In the genomic region with DNA sequence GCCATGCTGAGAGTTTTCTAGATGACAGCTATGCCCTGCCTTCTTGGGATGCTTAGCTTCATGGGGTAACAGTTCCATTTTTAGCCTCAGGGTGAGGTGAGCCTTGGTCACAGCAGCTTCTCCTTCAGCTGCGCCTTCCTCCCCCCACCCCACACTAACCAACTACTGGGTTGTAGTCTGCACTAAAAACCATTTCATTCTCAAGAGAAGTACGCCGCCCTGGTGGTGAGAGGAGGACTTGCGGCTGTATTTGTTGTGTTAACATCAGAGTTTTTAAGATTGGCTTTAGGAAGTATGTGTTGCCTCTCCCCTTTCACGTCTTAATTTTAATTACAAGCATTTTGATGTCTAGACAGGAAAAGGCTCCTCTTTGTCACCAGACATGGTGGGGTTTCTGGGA, we compare ENCODE assay signal across 8 mouse cellular contexts. TPM values are rescaled to one million over a fixed set of nuclear protein-coding genes. Genes with fewer than 3 reads are reported as not detected.
DNase-seq lines count a peak whose midpoint lies in the region; ATAC-seq and TF ChIP-seq lines count a peak whose summit lies in the region.

No protein-coding gene starts in this region.

- no peak overlapping the region for H3K4me2 ChIP-seq in intestine, postnatal 0 days (replicated peaks; ENCODE audit: low read depth)
- H3K4me2 ChIP-seq in intestine, embryonic 16.5 days (ENCODE audit: low read depth, low read length), result no peak overlapping the region
- no peak overlapping the region for H3K4me2 ChIP-seq in kidney, embryonic 16.5 days (replicated peaks; ENCODE audit: low read depth, low read length)

- peak; percentile 80 for TF ChIP-seq CTCF in intestine, postnatal 0 days (IDR thresholded peaks at IDR 0.05; ENCODE audit: low read depth)
- peak; percentile 90 for TF ChIP-seq CTCF in E14TG2a.4 (conservative IDR thresholded peaks at IDR 0.05; ENCODE audit: low read length)
- TF ChIP-seq CTCF in brain, embryonic 14.5 days (IDR thresholded peaks at IDR 0.05; ENCODE audit: borderline replicate concordance, extremely low read depth, insufficient read depth, insufficient read length), result peak; percentile 57; the same call in 1 of the 2 replicates

- H3K27ac ChIP-seq in intestine, postnatal 0 days (ENCODE audit: low read depth, low read length), result no peak overlapping the region
- no peak overlapping the region for H3K27ac ChIP-seq in intestine, embryonic 16.5 days (ENCODE audit: low read length)
- H3K27ac ChIP-seq in kidney, embryonic 16.5 days (ENCODE audit: low read length), result 0 out of 2 replicates have a peak overlapping the region, but pooled peaks have one; percentile 86

- H3K27me3 ChIP-seq in intestine, postnatal 0 days (replicated peaks; ENCODE audit: control insufficient read depth, insufficient read depth, low read length), result no peaks in the 10 kb centered on the region
- H3K27me3 ChIP-seq in intestine, embryonic 16.5 days (replicated peaks; ENCODE audit: control insufficient read depth, insufficient read depth, low read length), result no peaks in the 10 kb centered on the region
- H3K27me3 ChIP-seq in E14TG2a.4 (ENCODE audit: insufficient read depth, low read length), result no peaks in the 10 kb centered on the region
- H3K27me3 ChIP-seq in kidney, embryonic 16.5 days (ENCODE audit: insufficient read depth, low read length), result no peaks in the 10 kb centered on the region

- ATAC-seq in intestine, postnatal 0 days, result no peak
- ATAC-seq in intestine, embryonic 16.5 days, result no peak
- ATAC-seq in kidney, embryonic 16.5 days (ENCODE audit: low FRiP score, low TSS enrichment), result no peak
- no peak for ATAC-seq in activated CD4-positive, CD25-positive, alpha-beta regulatory T cell, adult 4 months

- 74% methylated on average over 5 of the region's 5 CpGs for WGBS in intestine, postnatal 0 days
- WGBS in intestine, embryonic 16.5 days, result 70% methylated on average over 5 of the region's 5 CpGs
- WGBS in kidney, embryonic 16.5 days, result 72% methylated on average over 5 of the region's 5 CpGs

- no peak for TF ChIP-seq POLR2A in brain, embryonic 14.5 days (IDR thresholded peaks at IDR 0.05; ENCODE audit: borderline replicate concordance, extremely low read depth, insufficient read depth, insufficient read length, poor library complexity, severe bottlenecking)

- DNase-seq in brain, embryonic 14.5 days (ENCODE audit: low read depth), result no peak
- peak; percentile 55 for DNase-seq in retina, postnatal 1 day
- DNase-seq in right cerebral cortex, adult 18-20 months, result no peak

- H3K4me1 ChIP-seq in intestine, postnatal 0 days (replicated peaks; ENCODE audit: control insufficient read depth, insufficient read depth, low read length), result no peaks in the 10 kb centered on the region
- peaks cover 13% of the 10 kb centered on the region for H3K4me1 ChIP-seq in intestine, embryonic 16.5 days (ENCODE audit: control insufficient read depth, insufficient read depth, low read length)
- peaks cover 74% of the 10 kb centered on the region for H3K4me1 ChIP-seq in E14TG2a.4 (replicated peaks; ENCODE audit: low read depth, low read length)
- H3K4me1 ChIP-seq in kidney, embryonic 16.5 days (ENCODE audit: insufficient read depth, low read length), result peaks cover 53% of the 10 kb centered on the region

- no peak overlapping the region for H3K9ac ChIP-seq in intestine, postnatal 0 days (ENCODE audit: low read depth, low read length)
- H3K9ac ChIP-seq in intestine, embryonic 16.5 days (ENCODE audit: low read depth, low read length), result no peak overlapping the region
- no peak overlapping the region for H3K9ac ChIP-seq in kidney, embryonic 16.5 days (replicated peaks; ENCODE audit: low read length)

- H3K4me3 ChIP-seq in intestine, postnatal 0 days (ENCODE audit: low read depth, low read length), result no peak overlapping the region
- no peak overlapping the region for H3K4me3 ChIP-seq in intestine, embryonic 16.5 days (ENCODE audit: low read length)
- no peak overlapping the region for H3K4me3 ChIP-seq in E14TG2a.4 (replicated peaks; ENCODE audit: low read length)
- H3K4me3 ChIP-seq in kidney, embryonic 16.5 days (ENCODE audit: low read length), result no peak overlapping the region

- H3K36me3 ChIP-seq in intestine, postnatal 0 days (ENCODE audit: control insufficient read depth, insufficient read depth), result no peaks in the 10 kb centered on the region
- H3K36me3 ChIP-seq in intestine, embryonic 16.5 days (ENCODE audit: control insufficient read depth, insufficient read depth, low read length), result no peaks in the 10 kb centered on the region
- H3K36me3 ChIP-seq in E14TG2a.4 (ENCODE audit: insufficient read depth, low read length), result no peaks in the 10 kb centered on the region
- peaks cover 3% of the 10 kb centered on the region; the same call in 1 of the 2 replicates for H3K36me3 ChIP-seq in kidney, embryonic 16.5 days (ENCODE audit: insufficient read depth, low read length)

- H3K9me3 ChIP-seq in intestine, postnatal 0 days (ENCODE audit: control insufficient read depth), result no peaks in the 10 kb centered on the region
- no peaks in the 10 kb centered on the region for H3K9me3 ChIP-seq in intestine, embryonic 16.5 days (ENCODE audit: control insufficient read depth, low read length)
- no peaks in the 10 kb centered on the region for H3K9me3 ChIP-seq in E14TG2a.4 (ENCODE audit: low read length)
- H3K9me3 ChIP-seq in kidney, embryonic 16.5 days (ENCODE audit: low read length), result no peaks in the 10 kb centered on the region

RNA-seq across cellular contexts. Expression of a gene that starts 18.6 kb away (rescaled TPM):
- 5.3 and 7.9 TPM in 2 replicates for polyA plus RNA-seq in intestine, postnatal 0 days (2015; fragmentation: Nextera tagmentation; extraction: Ambion mirVana)
- 4.1 and 5.0 TPM in 2 replicates for polyA plus RNA-seq in intestine, embryonic 16.5 days (2015; fragmentation: Nextera tagmentation; extraction: Ambion mirVana)
- 0.67 and 1.2 TPM in 2 replicates for polyA plus RNA-seq in brain, embryonic 14.5 days (2012; rRNA removed)
- 6.8 and 7.4 TPM in 2 replicates for polyA plus RNA-seq in kidney, embryonic 16.5 days (2015; fragmentation: Nextera tagmentation; extraction: Ambion mirVana)
- not detected for polyA plus RNA-seq in activated CD4-positive, CD25-positive, alpha-beta regulatory T cell, adult 4 months (2017; shearing (Covaris generic))

RNA-seq across cellular contexts. Expression of a gene that starts 33.1 kb away (rescaled TPM):
- polyA plus RNA-seq in intestine, postnatal 0 days (2015; fragmentation: Nextera tagmentation; extraction: Ambion mirVana), result 88.4 and 127 TPM in 2 replicates
- 2.4 and 5.2 TPM in 2 replicates for polyA plus RNA-seq in intestine, embryonic 16.5 days (2015; fragmentation: Nextera tagmentation; extraction: Ambion mirVana)
- polyA plus RNA-seq in brain, embryonic 14.5 days (2012; rRNA removed), result not detected in 2 replicates
- 0.42 TPM in 1 of 2 replicates, not detected in the other for polyA plus RNA-seq in kidney, embryonic 16.5 days (2015; fragmentation: Nextera tagmentation; extraction: Ambion mirVana)
- polyA plus RNA-seq in activated CD4-positive, CD25-positive, alpha-beta regulatory T cell, adult 4 months (2017; shearing (Covaris generic)), result not detected

RNA-seq across cellular contexts. Expression of a gene that starts 39.7 kb away (rescaled TPM):
- 15.8 and 19.1 TPM in 2 replicates for polyA plus RNA-seq in intestine, postnatal 0 days (2015; fragmentation: Nextera tagmentation; extraction: Ambion mirVana)
- 14.6 and 15.0 TPM in 2 replicates for polyA plus RNA-seq in intestine, embryonic 16.5 days (2015; fragmentation: Nextera tagmentation; extraction: Ambion mirVana)
- 6.2 and 8.2 TPM in 2 replicates for polyA plus RNA-seq in brain, embryonic 14.5 days (2012; rRNA removed)
- polyA plus RNA-seq in kidney, embryonic 16.5 days (2015; fragmentation: Nextera tagmentation; extraction: Ambion mirVana), result 26.4 and 29.9 TPM in 2 replicates
- under 1 TPM in 1 of 2 experiments, not detected in 1; 0.17 TPM for polyA plus RNA-seq in activated CD4-positive, CD25-positive, alpha-beta regulatory T cell, adult 4 months (2017; shearing (Covaris generic))

Comparison
In these comparisons a context has a peak if more than half of its experiments do, and no peak if none do; other contexts are left out.
1. RNA of a gene that starts 33.1 kb away (polyA plus RNA-seq): 88.4 to 127 TPM in intestine, postnatal 0 days; 2.4 to 5.2 TPM in intestine, embryonic 16.5 days, 0.42 TPM in kidney, embryonic 16.5 days, not detected in brain, embryonic 14.5 days and not detected in activated CD4-positive, CD25-positive, alpha-beta regulatory T cell, adult 4 months; every median in the first group is over 10 times any median in the second.
2. Peak in every context shown above with its lines, with median percentiles within 50 percentile points of each other: CTCF ChIP-seq.